Mouse (Mus musculus) G1E-ER4 (cell line): Measurements from ENCODE around the gene Poll. TPM values are rescaled to one million over a fixed set of nuclear protein-coding genes. Genes with fewer than 3 reads are reported as not detected.

Source experiments
- GATA1 ChIP-seq: IDR thresholded peaks from one replicate; pipeline ENCODE4 v1.8.0; 2012; ENCODE audit warnings: low read length, inconsistent platforms
- polyA plus RNA-seq: library from polyadenylated mRNA; stranded (reverse); fragments of >175 nt; gene quantifications from 2 replicates; pipeline ENCODE4 v1.2.3, GENCODE M21; 2012

Gene Poll
- polyA plus RNA-seq, result 11.6 and 13.7 TPM in 2 replicates

- no peak for TF ChIP-seq GATA1
Observed at GRCm38 (mm10) chr19:45560153-45560890, at the start of gene Poll, which contains the start of gene Gm17018. TSS of gene Poll (minus strand) at chr19:45560531. TSS of gene Gm17018 (plus strand) at chr19:45560615.

DNA sequence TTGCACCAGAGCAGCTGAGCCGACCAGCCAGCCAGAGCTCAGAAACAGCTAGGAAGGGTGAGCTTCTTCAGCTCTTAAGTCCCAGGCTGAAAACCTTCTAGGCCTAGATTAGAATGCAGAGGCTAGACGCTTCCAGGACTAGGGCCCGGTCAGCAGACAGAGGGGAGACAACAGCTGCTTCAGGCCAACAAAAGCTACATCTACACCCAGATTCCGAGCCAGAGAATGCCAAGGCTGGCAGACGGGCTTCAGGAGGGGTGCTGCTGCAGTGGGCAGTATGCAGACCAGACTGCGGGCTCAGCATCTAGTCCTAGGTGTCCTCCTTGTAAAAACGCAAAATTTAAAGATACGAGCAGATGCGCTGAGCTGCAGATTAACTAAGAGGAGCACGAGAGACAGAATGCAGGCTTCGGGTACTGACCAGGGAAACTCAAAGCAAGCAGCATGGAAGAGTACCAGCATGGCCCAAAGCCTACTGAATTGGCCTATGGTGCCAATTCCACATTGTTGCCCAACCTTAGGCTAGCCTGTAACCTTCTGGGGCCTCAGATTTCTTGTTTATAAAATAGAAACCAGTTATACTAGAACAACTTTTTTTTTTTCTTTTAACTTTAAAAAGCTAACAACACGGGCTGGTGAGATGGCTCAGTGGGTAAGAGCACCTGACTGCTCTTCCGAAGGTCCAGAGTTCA is 48.5 kb upstream of the Poll start:
- TF ChIP-seq GATA1, result no peak

DNA sequence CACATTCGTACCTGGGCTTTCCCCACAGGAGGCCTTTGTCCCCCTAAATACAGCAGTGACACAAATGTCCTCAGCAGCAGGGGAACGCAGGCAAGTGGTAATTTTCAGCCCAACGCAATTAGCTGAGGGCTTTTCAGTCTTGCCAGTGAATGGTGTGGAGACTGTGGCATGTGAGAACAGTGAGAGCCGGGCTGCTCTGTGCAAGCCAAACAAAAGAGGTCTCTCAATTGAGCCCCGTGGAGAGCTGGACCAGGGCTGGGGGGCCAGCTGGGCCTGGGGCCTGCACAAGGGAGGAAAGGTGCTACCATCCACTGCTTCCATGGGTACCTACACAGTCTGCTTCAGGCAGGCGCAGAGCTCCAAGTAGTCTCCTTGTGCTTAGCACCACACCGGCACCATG is 47.1 kb upstream of the Poll start:
- no peak for TF ChIP-seq GATA1

GRCm38 (mm10) chr19:45606701-45607100 is 46.4 kb upstream of the Poll start:
- no peak for TF ChIP-seq GATA1

- TF ChIP-seq GATA1, result peak; percentile 36
Observed at GRCm38 (mm10) chr19:45602606-45603005, 42.3 kb upstream of the Poll start.

- TF ChIP-seq GATA1, result no peak
Observed at GRCm38 (mm10) chr19:45597106-45597505, 36.8 kb upstream of the Poll start.

DNA sequence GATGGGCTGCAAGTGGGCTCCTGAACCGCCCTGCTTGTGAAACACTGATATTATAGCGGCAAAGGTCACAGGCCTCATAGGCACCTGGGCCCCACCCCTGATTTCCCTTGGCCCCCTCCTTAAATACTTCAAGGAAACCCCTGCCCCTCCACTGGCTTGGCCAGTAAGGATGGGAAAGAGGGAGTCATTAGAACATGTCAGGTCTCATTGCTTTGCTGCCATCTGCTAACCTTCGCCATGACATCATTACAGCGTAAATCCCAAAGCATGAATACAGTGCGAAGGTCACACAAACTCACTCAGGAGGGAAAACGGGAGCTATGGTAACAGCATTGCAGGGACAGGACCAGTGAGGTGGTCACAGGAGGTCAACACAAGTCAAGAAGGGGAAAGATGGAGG is 36.1 kb upstream of the Poll start:
- TF ChIP-seq GATA1, result no peak

GRCm38 (mm10) chr19:45596019-45596418 is 35.7 kb upstream of the Poll start:
- no peak for TF ChIP-seq GATA1

- TF ChIP-seq GATA1, result no peak
Observed at GRCm38 (mm10) chr19:45595481-45595880, 35.1 kb upstream of the Poll start.

GRCm38 (mm10) chr19:45594079-45594478 is 33.7 kb upstream of the Poll start:
- TF ChIP-seq GATA1, result no peak

DNA sequence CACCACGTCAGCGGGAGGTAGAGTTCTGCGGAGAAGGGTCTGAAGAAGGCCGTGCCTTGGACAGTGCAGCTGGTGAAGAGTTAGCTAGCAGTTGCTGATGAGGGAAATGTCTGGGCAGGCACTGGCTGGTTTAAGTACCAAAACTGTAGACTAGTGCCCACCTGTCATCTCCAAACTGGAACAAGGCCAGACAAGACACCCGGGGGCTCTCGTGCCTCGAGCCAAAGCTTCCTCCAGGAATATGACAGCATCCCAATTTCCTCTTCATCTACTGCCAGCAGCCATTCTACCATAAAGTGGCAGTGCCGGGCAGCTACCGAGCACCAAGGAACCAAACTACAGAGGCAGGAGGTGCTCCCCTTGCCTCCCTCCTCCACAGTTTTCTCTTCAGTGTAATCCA is 32.6 kb upstream of the Poll start:
- TF ChIP-seq GATA1, result no peak

- TF ChIP-seq GATA1, result no peak
Observed at GRCm38 (mm10) chr19:45591704-45592103, 31.4 kb upstream of the Poll start.

DNA sequence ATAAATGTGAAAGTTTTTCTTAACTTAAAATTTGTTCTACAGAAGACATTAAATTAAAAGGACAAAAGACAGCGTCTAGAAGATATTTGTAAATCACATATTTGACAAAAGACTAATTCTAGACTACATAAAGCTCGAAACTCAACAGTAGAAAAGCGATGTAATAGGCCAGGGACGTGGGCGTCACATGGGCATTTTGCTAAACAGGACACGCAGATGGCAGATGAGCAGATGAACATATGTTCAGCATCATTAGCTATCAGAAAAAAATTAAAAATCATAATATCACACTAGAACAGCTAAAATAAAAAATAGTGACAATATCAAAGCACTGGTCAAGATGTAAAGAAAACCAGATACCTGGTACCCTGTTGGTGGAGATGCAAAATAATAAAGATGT is 29.4 kb upstream of the Poll start:
- no peak for TF ChIP-seq GATA1

GRCm38 (mm10) chr19:45587509-45588292 is 27.4 kb upstream of the Poll start:
- no peak for TF ChIP-seq GATA1

DNA sequence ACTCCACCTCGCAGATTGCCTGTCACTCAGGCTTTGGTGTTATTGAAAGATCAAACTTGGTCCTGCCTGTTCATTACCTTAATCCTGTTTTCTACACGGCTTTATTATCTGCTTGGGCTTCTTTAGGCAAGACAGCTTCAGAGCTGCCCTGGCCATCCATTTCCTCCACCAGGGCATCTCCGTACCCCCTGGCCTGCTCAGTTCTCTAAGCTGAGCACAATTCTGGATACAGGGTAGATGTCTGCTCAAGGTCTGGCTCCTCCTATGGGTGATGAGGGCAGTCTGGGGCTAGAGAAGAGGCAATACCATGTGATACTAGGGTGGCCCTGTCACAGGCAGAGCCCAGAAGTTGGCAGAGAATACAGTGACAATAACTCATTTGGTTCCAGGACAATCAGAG is 26.5 kb upstream of the Poll start:
- no peak for TF ChIP-seq GATA1
